Mouse (Mus musculus) neural tube, embryonic 14.5 days (tissue): ENCODE data around the gene Mapkapk2. TPM values are rescaled to one million over a fixed set of nuclear protein-coding genes. Genes with fewer than 3 reads are reported as not detected.

Experiments used
- ATAC-seq: fragments of 200-750 bp; cut with Nextera tagmentation; 2 replicates; pipeline ENCODE4 v1.8.0; 2017; ENCODE audit warnings: low read depth, mild to moderate bottlenecking, moderate TSS enrichment, moderate library complexity
- H3K27ac ChIP-seq: fragments of 300-500 bp; sonication (generic); 2 replicates; pipeline ENCODE4 v1.5.1; 2014; ENCODE audit warnings: low read depth, mild to moderate bottlenecking, control low read depth, low read length, moderate library complexity, mixed read lengths
- H3K27me3 ChIP-seq: fragments of 300-500 bp; sonication (generic); 2 replicates; pipeline ENCODE4 v1.6.1; 2014; ENCODE audit warnings: low read length; ENCODE audit not compliant: control insufficient read depth, insufficient read depth
- H3K36me3 ChIP-seq: fragments of 300-500 bp; sonication (generic); 2 replicates; pipeline ENCODE4 v1.6.1; 2014; ENCODE audit warnings: low read length, mixed read lengths; ENCODE audit not compliant: control insufficient read depth, insufficient read depth
- H3K4me1 ChIP-seq: fragments of 300-500 bp; sonication (generic); 2 replicates; pipeline ENCODE4 v1.6.1; 2014; ENCODE audit warnings: low read length; ENCODE audit not compliant: control insufficient read depth, insufficient read depth
- H3K4me2 ChIP-seq: fragments of 300-500 bp; sonication (generic); 2 replicates; pipeline ENCODE4 v1.6.1; 2014; ENCODE audit warnings: mild to moderate bottlenecking, low read depth, low read length, control low read depth
- H3K4me3 ChIP-seq: fragments of 300-500 bp; sonication (generic); 2 replicates; pipeline ENCODE4 v1.5.1; 2014; ENCODE audit warnings: low read depth, low read length, control low read depth, mixed read lengths
- H3K9ac ChIP-seq: fragments of 300-500 bp; sonication (generic); replicated peaks from 2 replicates; pipeline ENCODE4 v1.6.1; 2014; ENCODE audit warnings: low read depth, mild to moderate bottlenecking, control low read depth, low read length, mixed read lengths
- H3K9me3 ChIP-seq: fragments of 300-500 bp; sonication (generic); 2 replicates; pipeline ENCODE4 v1.6.1; 2016; ENCODE audit warnings: low read length; ENCODE audit not compliant: control insufficient read depth
- WGBS: fragments of 180-500 bp; shearing (Covaris S2); extraction: QIAGEN DNeasy Blood & Tissue Kit; methylation state at CpG from one replicate; pipeline ENCODE4 v1.1.7; 2014; 5-methylcytosine and 5-hydroxymethylcytosine counted together
- polyA plus RNA-seq: library from polyadenylated mRNA; unstranded; fragments of >200 nt; fragmentation: Nextera tagmentation; extraction: Ambion mirVana; gene quantifications from 2 replicates; pipeline ENCODE4 v1.2.1, GENCODE M21; 2014

Mapkapk2 gene
- polyA plus RNA-seq, 1 experiment from 2014 or later = 16.1 TPM

DNA sequence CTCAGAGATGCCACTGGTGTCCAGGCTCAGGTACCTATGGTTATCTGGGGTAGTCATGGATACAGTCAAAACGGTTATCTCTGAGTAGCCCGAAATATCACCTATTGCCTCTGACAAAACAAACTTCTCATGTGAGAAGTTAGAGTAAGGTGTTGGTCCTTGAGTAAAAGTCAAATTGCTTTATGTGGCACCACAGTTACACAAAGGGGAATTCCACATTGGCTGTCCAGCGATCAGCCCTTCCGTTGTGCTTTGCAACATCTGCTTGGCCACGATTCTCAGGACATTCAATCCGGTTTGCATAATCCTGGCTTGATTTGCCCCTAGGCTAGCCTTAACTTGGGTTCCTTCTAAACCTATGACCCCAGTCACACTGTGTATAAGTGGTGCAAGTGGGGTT is 82.3 kb downstream of the Mapkapk2 start:
- Histone ChIP-seq H3K36me3 (no peaks in the 10 kb centered on the region), H3K9me3 (no peaks in the 10 kb centered on the region), H3K4me1 (no peaks in the 10 kb centered on the region), H3K9ac (no peak overlapping the region), H3K4me2 (no peak overlapping the region), H3K27me3 (no peaks in the 10 kb centered on the region), H3K4me3 (no peak overlapping the region), H3K27ac (no peak overlapping the region)
- no peak for ATAC-seq
- 93% methylated on average over 6 of the region's 6 CpGs for WGBS

DNA sequence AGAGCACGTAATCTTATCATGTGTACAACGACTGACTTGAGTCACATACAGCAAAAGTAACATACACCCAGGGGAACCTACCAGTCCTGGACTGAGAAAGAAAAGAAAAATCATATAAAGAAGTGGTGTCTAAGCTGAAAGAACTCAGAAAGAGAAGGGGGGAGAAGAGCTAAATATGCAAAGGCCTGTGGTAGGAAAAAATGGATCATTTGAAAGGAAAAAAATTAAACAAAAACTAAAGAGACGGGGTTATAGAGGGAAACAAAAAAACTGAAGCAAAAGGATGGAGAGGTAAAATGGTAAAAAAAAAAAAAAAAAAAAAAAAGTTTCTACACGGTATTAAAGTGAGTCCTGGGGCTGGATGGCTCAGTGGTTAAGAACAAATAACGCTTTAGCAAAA is 83.7 kb downstream of the Mapkapk2 start:
- 92% methylated on average over 5 of the region's 5 CpGs for WGBS

DNA sequence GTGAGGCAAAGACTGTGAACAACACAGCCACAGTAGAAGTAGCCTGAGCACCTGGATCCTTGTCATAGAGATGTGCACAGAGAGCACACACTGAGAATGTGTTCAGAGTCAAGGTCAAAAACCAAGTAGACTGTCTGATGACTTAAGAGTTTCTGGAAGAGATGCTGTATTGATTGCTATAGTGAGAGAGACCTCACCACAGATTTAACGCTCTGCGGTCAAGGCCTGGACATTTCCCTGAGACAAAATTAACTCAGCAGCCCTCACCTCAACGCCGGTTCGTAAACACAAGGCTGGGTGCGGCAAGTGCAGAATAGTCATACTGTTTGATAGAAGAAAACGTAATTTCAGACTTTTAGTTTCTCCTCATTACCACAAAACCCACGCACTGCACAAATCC is 85.1 kb downstream of the Mapkapk2 start:
- Histone ChIP-seq H3K4me2 (no peak overlapping the region), H3K9me3 (no peaks in the 10 kb centered on the region), H3K27me3 (no peaks in the 10 kb centered on the region), H3K4me3 (no peak overlapping the region), H3K4me1 (no peaks in the 10 kb centered on the region), H3K27ac (no peak overlapping the region), H3K9ac (no peak overlapping the region), H3K36me3 (no peaks in the 10 kb centered on the region)
- no peak for ATAC-seq
- 86% methylated on average over 8 of the region's 8 CpGs for WGBS

More for the DNA sequence above, 83.7 kb downstream of the Mapkapk2 start:
- H3K27me3 ChIP-seq = no peaks in the 10 kb centered on the region
- H3K36me3 ChIP-seq = no peaks in the 10 kb centered on the region
- no peaks in the 10 kb centered on the region for H3K4me1 ChIP-seq
- no peak overlapping the region for H3K9ac ChIP-seq
- H3K27ac ChIP-seq = no peak overlapping the region
- H3K4me3 ChIP-seq = no peak overlapping the region
- H3K4me2 ChIP-seq = no peak overlapping the region
- ATAC-seq = no peak
- H3K9me3 ChIP-seq = no peaks in the 10 kb centered on the region

DNA sequence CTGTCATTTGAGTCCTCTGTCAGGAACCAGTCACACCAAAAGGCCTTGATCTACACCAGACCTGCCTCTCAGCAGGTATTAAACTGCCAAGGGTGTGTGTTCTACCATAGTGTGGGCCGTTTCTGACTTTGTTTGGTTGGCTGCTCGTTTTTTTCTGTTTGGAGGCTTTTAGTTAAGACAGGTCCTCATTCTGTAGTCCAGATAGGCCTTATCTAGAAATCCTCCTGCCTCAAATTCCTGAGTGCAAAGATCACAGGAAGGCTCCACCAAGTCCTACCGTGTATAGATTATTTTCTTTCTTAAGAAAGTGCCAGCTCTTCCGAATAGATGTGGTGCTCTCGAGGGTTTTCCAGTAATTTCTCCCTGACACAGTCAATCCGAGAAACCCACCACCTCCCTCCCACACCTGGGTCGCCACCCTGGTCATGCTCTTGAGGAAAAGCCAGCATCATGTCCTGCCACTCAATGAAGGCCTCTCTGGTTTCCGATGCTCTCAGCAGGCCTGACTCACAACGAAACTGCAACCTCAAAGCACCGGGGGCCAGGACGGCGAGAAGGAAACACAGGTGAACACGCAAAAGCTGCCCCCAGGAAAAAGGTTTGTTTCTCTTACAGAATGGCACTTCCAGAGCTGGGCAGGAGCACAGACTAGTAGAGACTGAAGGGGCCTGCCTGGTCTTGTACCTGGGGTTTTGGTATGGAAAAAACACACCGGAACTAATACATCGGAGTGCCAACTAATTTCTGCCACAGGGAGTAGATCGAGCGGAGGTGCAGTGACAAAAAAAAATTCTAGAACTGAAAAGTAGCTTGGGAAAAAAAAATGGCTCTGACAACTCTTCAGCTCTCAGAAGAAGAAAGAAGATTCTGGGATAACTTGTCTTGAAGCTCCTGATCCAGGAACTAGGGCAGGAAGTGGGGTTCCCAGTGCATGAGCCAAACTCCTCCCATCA is 87.1 kb downstream of the Mapkapk2 start:
- no peak for ATAC-seq
- WGBS = 89% methylated on average over 17 of the region's 17 CpGs

DNA sequence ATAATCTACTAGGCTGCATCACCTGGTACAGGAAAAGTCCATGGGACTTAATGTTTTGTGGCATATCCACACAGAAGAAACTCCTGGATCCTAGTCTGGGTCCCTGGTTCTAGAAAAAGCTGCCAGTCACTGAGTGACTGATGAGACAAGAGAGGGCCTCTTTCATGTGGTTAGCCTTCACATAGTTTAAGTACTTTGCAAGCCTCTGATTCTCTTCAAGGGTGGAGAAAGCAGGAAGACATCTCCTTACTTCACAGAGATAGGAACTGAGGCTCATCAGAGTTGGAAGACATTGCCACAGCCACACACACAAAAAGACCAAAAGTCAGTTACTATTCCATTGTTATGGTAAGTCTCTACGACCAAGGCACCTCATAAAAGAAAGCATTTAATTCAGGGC is 91.6 kb downstream of the Mapkapk2 start:
- no peaks in the 10 kb centered on the region for H3K4me1 ChIP-seq
- WGBS = 53% methylated on average over 1 of the region's 1 CpGs

More for the DNA sequence above, 87.1 kb downstream of the Mapkapk2 start:
- Histone ChIP-seq H3K27me3 (no peaks in the 10 kb centered on the region), H3K4me2 (no peak overlapping the region), H3K9me3 (no peaks in the 10 kb centered on the region), H3K4me1 (no peaks in the 10 kb centered on the region), H3K36me3 (no peaks in the 10 kb centered on the region), H3K4me3 (no peak overlapping the region), H3K9ac (no peak overlapping the region), H3K27ac (no peak overlapping the region)

More for the DNA sequence above, 91.6 kb downstream of the Mapkapk2 start:
- Histone ChIP-seq H3K36me3 (no peaks in the 10 kb centered on the region), H3K4me2 (no peak overlapping the region), H3K9me3 (no peaks in the 10 kb centered on the region), H3K27me3 (no peaks in the 10 kb centered on the region), H3K27ac (no peak overlapping the region), H3K4me3 (no peak overlapping the region), H3K9ac (no peak overlapping the region)
- ATAC-seq = no peak

Other genes starting within 250 kb of the Mapkapk2 start
- 1.5 and 1.7 TPM in 2 replicates for gene Fcmr, start 232.2 kb downstream of the Mapkapk2 start, polyA plus RNA-seq
- gene Il24, start 210.4 kb downstream of the Mapkapk2 start, polyA plus RNA-seq = not detected in 2 replicates
- not detected in 2 replicates for gene Il20, start 186.4 kb downstream of the Mapkapk2 start, polyA plus RNA-seq
- not detected in 2 replicates for gene Il19, start 157.7 kb downstream of the Mapkapk2 start, polyA plus RNA-seq
- not detected in 2 replicates for gene Il10, start 78.0 kb downstream of the Mapkapk2 start, polyA plus RNA-seq
- 12.6 and 16.5 TPM in 2 replicates for gene Dyrk3, start 40.5 kb upstream of the Mapkapk2 start, polyA plus RNA-seq
- gene Eif2d, start 55.4 kb upstream of the Mapkapk2 start, polyA plus RNA-seq = 54.8 and 58.7 TPM in 2 replicates
- gene Rassf5, start 147.4 kb upstream of the Mapkapk2 start, polyA plus RNA-seq = 4.8 and 5.7 TPM in 2 replicates
- gene Ikbke, start 181.8 kb upstream of the Mapkapk2 start, polyA plus RNA-seq = 0.55 and 0.93 TPM in 2 replicates